Mouse (Mus musculus): Measurements from ENCODE around the gene Pigu.

Gene Pigu

DNA sequence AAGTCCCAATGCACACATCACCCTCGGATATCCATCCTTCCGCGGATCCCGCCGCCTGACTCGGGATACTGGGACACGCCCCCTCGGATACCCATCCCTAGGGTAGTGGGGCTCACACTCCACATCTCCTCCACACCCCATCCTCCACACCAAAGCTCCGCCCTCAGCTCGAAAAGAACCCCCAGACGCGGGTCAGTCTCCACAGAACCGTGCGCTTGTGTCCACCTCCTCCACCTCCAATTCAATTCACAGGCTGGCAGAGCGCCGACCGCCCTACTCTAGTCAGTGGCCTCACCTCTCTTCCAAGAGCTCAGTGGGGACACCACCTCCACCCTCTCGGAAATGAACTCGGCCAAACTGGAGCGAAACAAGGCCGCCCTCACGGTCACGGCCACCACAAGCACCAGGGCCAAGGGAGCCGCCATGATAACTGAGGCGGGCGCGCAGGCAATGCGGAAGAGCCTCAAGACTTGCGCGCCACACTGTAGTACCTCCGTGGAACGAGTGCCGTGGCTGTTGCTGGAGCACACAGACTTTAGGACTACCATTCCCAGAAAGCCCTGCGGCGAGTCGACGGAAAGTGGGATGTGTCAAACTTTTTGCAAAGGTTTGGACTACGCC, at the start of gene Pigu:
Gene Pigu (minus strand): TSS at position 460 of the 621 bp plus-strand sequence.
- DNase-seq (ENCODE audit: low spot score) = peak; percentile 99

DNA sequence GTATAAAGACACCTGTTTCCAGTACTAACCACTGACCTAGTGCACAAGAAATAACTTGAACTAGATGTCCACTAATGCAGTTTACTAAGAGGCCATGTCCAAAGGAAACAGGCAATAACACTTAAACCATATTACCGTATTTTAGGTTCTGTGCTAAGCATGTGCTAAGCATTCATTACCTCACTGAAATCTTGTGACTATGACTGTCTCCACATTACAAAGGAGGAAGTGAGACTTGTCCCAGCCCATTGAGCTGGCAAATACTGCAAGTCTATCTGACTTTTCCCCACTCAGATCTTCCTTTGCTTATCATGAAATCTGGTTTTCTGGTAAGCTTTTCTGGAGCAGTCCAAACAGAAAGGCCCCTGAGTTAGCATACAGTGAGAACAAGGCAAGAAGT, 47.4 kb upstream of the Pigu start:
- no peak for DNase-seq (ENCODE audit: low spot score)

DNA sequence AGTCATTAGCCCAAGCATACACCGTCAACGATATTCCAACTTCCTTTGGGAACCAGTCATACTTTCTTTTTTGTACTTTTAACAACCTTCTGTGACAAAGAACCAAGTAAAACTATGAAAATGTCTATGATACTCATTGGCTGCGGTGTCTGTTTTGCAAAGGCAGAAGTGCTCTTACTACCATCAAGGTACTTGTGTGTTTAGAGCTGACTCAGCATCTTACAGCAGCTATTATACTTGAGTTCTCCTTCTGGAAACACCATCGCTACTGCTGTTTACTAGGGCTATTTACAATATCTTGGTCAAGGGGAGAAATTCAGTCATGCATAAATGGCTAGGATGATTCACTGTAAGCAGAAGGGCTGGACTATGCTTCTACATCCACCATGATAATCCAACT, 44.7 kb upstream of the Pigu start:
- no peak for DNase-seq (ENCODE audit: low spot score)

DNA sequence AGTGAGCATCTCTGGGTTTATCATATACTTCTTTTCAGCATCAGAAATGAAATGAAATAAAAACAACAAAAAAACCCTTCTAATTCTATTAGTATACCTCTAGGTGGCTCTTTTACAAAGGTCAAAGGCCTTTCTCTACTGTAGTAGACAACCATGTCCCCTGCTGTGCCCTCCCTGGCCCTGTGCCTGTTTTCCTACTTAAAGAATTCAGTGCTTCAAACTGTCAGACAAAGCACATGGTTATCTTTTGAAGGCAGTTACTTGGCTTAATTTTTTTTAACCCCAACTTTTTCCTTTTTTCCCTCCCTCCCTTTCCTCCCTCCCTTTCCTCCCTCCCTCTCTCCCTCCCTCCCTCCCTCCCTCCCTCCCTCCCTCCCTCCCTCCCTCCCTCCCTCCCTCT, 43.0 kb upstream of the Pigu start:
- no peak for DNase-seq (ENCODE audit: low spot score)

DNA sequence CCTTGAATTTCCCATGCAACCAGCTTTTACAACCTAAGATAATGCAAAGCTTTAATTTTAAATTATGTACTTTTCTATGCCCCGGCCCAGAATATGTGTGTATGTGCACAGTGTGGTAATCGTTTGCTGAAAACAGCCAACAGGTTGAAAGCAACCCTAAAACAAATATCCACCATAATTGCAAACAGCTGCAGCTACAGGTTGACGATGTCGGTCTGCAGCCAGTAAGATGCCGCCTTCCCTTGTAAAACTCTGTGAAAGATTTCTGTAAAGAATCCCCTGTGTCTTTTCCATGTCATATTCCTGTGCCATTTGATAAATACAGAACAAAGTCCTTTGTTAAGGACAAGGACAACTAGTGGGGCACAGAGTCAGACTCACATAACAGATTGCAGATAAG, 37.4 kb upstream of the Pigu start:
- no peak for DNase-seq (ENCODE audit: low spot score)

DNA sequence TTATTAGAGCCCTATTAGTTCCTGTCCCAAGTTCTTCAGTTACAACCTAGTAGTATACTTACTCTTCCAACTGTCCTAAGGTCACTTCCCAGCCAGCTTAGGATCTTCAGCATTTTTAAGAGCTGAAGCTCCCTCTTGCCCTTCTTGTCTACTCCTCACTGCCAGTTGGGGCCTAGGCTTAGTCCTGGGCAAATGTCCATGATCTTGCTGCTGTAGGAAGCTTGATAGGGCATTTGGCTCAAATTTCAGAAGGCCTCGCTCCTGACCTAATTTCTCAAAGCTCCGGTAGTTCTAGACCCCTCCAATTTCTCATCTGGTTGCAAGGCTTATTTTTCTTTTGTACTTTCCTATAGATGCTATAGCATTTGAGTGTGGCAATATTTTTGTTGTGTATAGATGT, 31.3 kb upstream of the Pigu start:
- DNase-seq (ENCODE audit: low spot score) = no peak

DNA sequence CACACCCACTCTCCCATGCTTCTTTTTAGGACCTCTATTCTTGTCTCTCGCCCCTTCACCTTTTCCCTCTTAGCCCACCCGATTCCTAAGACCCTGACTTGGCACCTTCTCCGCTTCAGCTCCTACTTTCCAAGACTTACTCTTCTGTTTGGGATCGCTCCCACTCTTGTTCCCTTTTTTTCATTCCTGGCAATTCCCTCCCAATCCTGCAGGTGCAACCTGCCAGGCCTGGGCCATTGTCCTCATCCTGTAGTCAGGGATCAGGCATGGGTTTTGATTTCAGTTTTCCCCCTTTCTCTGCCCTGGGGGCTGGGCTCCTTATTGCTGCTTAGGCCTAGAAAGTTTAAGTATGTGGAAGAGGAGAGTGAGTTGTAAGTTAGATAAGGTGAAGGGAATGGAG, 29.8 kb upstream of the Pigu start:
- DNase-seq (ENCODE audit: low spot score) = no peak

DNA sequence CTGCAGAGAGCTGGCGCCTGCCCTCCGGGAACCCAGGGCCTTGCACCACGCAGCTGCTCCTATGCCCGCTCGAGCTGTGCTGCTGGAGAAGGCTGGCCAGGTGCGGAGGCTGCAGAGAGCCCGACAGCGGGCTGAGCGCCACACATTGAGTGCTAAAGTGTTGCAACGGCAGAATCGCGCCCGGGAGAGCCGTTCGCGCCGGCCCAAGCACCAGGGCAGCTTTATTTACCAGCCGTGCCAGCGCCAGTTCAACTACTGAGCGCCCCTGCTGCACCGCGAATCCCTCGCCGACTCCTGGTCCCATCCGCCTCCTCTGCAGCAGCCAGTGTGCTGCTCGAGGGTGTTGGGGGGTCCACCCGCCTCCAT, 29.3 kb upstream of the Pigu start:
- no peak for DNase-seq (ENCODE audit: low spot score)

DNA sequence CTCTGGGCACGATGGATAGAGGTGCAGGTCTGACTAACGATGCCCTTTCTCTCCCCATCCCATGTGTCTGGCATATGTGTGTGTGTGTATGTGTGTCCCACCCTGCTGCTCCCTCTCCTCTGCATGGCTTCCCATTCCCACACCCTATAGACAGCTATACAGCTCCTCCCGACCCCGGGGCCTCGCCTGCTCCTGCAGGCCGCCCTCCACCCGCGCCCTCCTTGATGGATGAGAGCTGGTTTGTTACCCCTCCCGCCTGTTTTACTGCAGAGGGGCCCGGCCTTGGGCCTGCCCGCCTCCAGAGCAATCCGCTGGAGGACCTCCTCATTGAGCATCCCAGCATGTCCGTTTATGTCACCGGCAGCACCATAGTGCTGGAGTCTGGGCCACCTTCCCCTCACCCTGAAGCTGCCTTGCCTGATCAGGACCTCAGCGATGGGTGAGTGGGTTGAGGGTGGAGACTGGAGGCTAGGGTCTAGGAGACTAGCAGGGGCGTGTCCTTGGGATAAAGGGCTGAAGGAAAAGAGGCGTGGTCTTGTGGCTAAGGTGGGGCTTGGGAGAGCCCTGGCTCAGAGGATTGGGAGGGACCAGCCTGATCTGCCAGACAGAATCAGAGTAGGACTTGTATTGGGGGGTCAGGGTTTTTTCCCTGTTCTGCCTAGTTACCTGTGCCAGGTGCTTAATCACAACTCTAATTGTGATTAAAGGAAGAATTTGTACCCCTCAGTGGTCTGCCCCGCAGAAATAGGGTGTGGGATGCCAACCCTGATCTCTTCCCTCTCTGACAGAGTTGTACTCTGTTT, 28.7 kb upstream of the Pigu start:
- DNase-seq (ENCODE audit: low spot score) = peak; percentile 48

DNA sequence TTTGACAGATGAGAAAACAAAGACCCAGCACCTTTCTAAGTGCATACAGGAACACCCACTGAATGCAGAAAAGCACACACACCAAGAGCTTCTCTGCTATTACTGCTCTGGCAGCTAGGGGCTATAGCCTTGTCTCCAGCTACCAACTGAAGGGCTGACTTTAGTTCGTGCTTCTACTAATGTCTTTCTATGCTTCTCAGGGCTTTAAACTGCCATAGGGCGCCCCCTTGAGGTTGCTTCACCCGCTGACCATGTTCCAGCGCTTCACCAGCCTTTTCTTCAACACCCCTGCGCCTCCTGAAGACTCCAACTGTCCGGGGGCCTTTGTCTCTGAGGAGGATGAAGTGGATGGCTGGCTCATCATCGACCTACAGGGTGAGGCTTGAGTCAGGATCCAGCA, 27.9 kb upstream of the Pigu start:
- peak; percentile 86 for DNase-seq (ENCODE audit: low spot score)

DNA sequence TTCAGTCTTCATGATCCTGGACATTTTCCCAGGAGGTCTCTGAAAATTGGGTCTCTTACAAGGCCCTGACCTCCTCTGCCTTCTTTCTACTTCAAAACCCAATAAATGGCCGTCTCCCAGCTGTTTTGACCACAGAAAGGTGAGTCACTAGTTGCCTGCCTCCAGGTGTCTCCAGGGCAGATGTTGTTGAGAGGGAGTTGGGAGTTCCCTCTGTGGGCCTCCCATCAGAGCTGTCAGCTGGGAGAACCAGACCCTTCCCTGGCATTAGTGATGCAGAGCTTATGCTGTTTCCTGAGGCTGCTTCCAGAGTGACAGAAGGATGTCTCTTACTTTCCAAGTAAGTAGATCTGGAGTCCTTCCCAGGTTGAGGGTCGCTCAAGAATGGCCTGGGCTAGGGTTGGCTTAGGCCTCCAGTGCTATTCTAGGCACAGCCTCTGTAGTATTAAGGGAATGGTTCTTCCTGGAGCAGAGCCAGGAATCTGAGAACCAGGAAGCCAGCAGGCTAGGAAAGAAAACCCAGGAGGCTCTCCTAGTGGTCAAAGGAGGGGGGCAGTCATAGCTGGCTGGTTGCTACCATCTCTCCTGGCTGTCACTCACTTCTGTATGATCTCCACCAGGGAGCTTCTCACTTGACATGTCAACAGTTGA, 25.7 kb upstream of the Pigu start:
- DNase-seq (ENCODE audit: low spot score) = no peak

DNA sequence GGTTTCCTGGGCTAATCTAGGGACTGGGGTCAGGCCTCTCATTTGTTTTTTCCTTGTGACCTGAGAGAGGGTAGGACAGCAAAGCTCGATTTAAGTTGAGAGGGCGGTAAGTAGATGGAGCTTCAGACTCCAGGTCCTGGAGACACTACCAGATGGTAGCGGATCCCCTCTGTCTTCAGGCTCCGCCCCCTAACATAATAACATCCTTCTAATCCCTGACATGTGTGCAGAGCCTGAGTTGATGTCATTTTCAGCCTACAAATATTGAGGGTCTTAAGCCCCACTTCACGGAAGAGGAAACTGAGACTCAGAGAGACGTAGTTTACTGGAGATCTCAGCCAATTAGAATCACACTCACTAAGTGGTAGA, 25.1 kb upstream of the Pigu start:
- DNase-seq (ENCODE audit: low spot score) = no peak

DNA sequence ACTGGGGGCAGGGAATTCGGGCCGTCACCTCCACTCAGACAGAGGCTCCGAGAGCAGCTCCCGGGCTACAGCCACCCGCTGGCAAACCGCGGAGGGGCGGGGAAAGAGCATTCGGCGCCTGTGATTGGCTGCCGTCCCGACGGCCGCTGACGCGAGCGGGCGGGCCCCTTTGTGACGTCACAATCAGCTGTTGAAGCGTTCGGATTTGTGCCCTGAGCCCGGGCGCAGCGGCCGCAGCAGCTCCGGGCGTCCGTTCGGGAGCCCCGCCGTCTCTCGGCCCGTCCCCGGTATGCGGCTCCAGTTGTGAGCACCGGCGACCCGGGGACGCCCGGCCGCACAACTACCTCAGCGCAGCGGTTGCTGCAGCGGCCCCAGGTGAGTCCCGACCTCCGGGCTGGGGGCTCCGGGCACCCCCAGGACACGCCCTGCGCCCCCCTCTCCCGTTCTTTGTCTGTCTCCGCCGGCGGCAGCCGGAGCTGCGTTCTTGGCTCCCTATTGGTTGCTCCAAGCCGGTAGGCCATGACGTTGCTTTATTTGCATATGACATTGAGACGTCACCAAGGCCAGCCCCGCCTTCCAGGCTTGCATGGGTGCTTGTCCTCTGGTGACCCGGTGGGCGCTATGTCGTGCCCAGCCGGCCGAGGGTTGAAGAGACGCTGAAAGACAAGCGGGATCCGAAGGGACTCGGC, 24.6 kb upstream of the Pigu start:
- peak; percentile 98 for DNase-seq (ENCODE audit: low spot score)

DNA sequence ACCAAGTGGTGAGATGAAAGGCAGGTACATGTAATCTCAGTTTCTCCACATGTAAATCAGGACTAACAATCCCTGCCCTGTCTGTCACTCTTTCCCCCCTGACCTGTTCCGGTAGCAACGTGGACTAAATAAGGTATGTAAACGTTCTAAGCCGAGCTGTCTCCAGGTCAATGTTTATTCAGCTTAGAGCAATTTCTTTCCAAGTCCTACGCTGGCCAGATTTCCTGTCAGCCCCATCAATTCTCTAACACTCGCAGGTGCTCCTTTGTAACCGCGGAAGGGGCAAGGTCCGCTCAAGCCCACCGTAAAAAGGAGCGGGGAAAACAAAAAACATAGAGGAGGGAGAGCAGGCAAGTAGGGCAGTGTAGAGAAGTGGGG, 23.8 kb upstream of the Pigu start:
- peak; percentile 48 for DNase-seq (ENCODE audit: low spot score)

DNA sequence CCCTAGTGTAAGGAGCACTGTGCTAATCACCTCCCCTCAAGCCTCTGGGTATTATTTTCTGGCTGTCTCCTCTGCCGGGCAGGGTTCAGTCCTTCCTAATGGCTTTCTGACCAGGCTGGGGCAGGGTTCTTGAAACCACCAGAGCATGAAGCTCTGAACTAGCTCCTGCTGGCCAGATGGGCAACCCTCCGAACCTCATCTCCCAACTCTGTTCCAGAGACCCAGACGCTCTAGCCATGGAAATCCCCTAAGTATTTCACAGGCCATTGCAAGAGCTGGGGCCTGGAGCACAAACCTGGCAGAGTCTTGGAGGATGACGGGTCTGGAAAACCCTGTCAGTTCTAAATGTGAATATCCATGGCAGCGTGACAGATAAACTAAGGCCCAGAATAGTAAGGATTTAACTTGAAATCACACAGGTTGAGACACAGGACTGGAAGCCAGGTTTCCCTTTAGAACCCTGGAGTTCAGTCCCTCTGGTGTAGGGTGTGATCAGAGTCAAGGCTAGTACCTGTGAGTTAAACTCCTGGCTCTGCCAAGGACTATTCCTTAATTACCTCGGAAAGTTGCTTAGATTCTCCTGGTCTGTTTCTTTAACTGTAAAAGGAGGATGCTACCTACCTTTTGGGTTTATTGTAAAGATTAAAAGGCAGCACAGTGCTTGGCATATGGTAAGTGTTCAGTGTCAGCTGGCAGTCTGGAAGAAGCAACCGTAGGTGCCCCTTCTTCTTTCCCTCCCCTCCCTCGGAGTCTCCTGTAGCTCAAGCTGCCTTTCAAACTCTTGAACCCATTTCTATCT, 23.2 kb upstream of the Pigu start, which contains the start of gene Trp53inp2:
Gene Trp53inp2 (plus strand): TSS at position 799 of the 799 bp plus-strand sequence.
- DNase-seq (ENCODE audit: low spot score) = no peak

DNA sequence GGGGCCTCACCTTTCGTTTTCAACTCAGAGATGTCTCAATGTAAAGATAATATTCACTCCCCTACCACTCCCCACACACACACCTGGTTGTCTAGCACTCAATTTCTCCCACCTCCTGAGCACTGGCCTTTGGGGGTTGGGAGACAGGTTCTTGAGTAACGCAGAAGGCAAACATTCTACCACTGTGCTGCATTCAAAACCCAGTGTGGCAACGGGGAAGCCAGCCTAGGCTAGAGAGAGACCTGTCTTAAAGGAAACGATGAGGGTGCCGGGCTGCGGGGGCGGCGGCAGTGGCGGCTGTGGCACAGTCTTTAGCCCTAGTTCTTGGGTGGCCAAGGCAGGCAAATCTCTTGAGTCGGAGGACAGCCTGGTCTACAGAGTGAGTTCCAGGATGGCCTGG, 19.0 kb upstream of the Pigu start:
- no peak for DNase-seq (ENCODE audit: low spot score)

DNA sequence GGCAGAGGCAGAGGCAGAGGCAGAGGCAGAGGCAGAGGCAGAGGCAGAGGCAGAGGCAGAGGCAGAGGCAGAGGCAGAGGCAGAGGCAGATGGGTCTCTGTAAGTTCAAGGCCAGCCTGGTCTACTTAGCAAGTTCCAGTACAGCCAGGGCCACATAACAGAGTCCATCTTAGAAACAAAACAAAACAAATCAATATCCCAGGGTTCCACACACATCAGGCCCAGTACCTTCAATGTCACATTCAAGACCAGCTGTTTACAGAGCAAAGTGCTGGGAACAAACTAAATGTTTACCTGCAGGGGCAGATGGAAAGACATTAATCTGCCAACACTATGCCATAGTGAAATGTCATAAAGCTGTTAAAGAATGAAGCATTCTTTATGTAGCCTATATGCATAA, 17.3 kb upstream of the Pigu start:
- no peak for DNase-seq (ENCODE audit: low spot score)

DNA sequence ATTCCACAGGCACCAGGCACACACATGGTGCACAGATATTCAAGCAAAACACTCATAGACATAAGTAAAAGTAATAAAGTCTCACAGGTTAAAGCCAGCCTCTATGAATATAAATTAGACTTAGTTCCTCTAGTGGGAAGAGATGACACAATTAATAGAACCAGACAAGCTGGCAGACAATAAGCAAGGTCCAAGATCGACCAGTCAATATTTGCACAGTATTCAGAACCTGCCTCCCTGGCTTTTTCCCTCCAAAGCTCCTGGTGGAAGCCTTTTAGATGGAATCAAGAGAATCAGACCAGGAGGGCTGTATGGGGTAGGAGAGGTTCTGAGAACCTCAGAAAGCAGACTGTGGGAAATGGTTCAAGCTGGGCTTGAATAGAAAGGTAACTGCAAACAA, 16.7 kb upstream of the Pigu start:
- DNase-seq (ENCODE audit: low spot score) = no peak

DNA sequence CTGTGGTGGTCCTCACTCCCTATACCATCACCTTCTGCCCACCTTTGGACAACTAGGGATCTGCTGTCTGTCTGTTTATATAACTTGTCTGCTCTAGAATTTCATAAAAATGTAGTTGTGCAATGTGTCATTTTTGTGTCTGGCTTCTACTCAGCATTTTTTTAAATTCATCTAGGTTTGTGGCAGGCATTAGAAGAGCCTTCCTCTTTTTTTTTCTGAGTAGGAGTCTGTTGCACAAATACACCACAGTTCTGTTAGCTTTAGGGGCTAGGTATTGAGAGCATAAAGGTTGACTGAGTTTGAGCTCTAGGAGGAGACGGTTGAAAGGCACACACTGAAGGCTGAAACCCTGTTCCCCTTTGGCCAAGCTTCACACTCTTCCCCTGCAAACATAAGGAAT, 16.1 kb upstream of the Pigu start:
- no peak for DNase-seq (ENCODE audit: low spot score)

DNA sequence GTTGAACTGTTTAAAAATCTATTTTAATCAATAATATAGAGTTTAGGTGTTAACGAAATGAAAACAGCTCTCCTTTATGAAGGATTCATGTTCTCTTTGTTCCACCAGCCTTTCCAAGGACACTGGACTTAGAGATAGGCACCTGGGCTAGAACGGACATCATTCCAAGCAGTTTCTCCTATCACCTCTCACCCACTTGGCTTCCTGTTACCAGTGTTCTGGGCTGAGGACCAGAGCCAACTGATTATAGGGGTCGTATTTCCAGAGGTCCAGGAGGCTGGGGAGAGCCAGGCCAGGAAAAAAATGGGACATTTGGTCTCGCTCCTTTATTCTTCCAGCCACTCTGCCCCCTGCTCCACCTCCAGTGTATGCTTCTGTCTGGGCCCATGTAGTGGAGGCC, 15.2 kb upstream of the Pigu start:
- no peak for DNase-seq (ENCODE audit: low spot score)

DNA sequence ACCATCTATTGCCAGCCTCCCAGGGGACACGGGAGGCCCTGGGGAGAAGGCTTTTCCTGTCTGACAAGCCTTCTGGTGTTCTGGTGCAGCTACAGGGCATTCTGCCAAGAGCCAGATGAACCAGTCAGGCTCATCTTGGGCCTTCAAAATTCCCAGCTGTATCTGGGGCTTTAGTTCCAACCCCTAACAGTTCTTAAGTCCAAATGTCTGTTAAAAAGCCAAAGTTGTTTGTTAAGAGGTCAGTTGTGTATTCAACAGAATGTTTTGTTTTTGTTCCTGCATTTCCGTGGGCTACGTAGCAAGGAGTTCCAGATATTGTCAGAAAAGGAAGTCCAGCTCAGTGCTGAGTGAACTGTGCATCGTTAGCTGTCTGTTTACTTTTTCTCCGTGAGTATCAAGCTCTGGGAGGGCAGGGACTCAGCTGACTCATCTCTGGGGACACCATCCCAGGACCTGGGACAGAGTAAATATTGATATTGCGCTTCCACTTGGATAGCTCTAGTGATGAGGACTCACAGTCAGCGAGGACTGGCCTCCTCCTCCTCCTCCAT, 12.2 kb upstream of the Pigu start:
- DNase-seq (ENCODE audit: low spot score) = no peak
